Comparison of ENCODE assay signal across 12 mouse cellular contexts in genomic region chr10:10737041-10737681, GRCm38 (mm10). TPM values are rescaled to one million over a fixed set of nuclear protein-coding genes. Genes with fewer than 3 reads are reported as not detected.
DNase-seq lines count a peak whose midpoint lies in the region; ATAC-seq and TF ChIP-seq lines count a peak whose summit lies in the region.
"Had no signal": no experiment of that assay in that cellular context is flagged by ENCODE, and none has a peak within 500 bp of the region (broad histone marks: within the 10 kb centered on the region; RNA-seq: fewer than 3 reads in every experiment).

No protein-coding gene starts in this region.

- TF ChIP-seq CTCF in lung, postnatal 0 days (IDR thresholded peaks at IDR 0.05): no peak

- no peak overlapping the region for H3K4me2 ChIP-seq in heart, embryonic 11.5 days
- H3K4me2 ChIP-seq in lung, postnatal 0 days (replicated peaks; ENCODE audit: low read depth, low read length): no peak overlapping the region
- H3K4me2 ChIP-seq: limb, embryonic 15.5 days; neural tube, embryonic 13.5 days had no signal

- intact Hi-C loops in heart, postnatal 14 days (cut with DNase I): no loop called here

- 41% methylated on average over 1 of the region's 1 CpGs for WGBS in heart, embryonic 11.5 days (ENCODE audit: insufficient replicate concordance)
- WGBS in lung, postnatal 0 days: 22% methylated on average over 1 of the region's 1 CpGs

- no peaks in the 10 kb centered on the region for H3K27me3 ChIP-seq in heart, embryonic 11.5 days (ENCODE audit: control insufficient read depth, insufficient read depth, low read length)
- no peaks in the 10 kb centered on the region for H3K27me3 ChIP-seq in lung, postnatal 0 days (replicated peaks; ENCODE audit: insufficient read depth, low read length)
- H3K27me3 ChIP-seq: limb, embryonic 15.5 days; neural tube, embryonic 13.5 days had no signal

- no peaks in the 10 kb centered on the region for H3K9me3 ChIP-seq in heart, embryonic 11.5 days (replicated peaks; ENCODE audit: control insufficient read depth, low read length)
- no peaks in the 10 kb centered on the region for H3K9me3 ChIP-seq in lung, postnatal 0 days (ENCODE audit: low read length)
- H3K9me3 ChIP-seq: limb, embryonic 15.5 days; neural tube, embryonic 13.5 days had no signal

- H3K36me3 ChIP-seq in heart, embryonic 11.5 days (ENCODE audit: control insufficient read depth, insufficient read depth, low read length): no peaks in the 10 kb centered on the region
- no peaks in the 10 kb centered on the region for H3K36me3 ChIP-seq in lung, postnatal 0 days (ENCODE audit: insufficient read depth, low read length)
- H3K36me3 ChIP-seq: limb, embryonic 15.5 days; neural tube, embryonic 13.5 days had no signal

- H3K9ac ChIP-seq in heart, embryonic 11.5 days (ENCODE audit: low read depth, low read length): no peak overlapping the region
- H3K9ac ChIP-seq in lung, postnatal 0 days (replicated peaks; ENCODE audit: low read depth): no peak overlapping the region
- H3K9ac ChIP-seq: limb, embryonic 15.5 days; neural tube, embryonic 13.5 days had no signal

- H3K27ac ChIP-seq in heart, embryonic 11.5 days (ENCODE audit: low read depth, low read length): no peak overlapping the region
- H3K27ac ChIP-seq in lung, postnatal 0 days (ENCODE audit: low read length): no peak overlapping the region
- H3K27ac ChIP-seq: heart, adult 2 months; limb, embryonic 15.5 days; neural tube, embryonic 13.5 days had no signal

- TF ChIP-seq EP300 in lung, postnatal 0 days (IDR thresholded peaks at IDR 0.05): no peak

- DNase-seq in heart, adult 8-10 months (ENCODE audit: low spot score): peak; percentile 4
- peak; percentile 49 for DNase-seq in MN1 (ENCODE audit: low spot score)
- peak; percentile 29 to 47 for DNase-seq in heart, postnatal 14 days
- DNase-seq in lung, postnatal 0 days (ENCODE audit: low spot score): peak; percentile 60
- no peak for DNase-seq in cerebellum, adult 11 months

- no peaks in the 10 kb centered on the region for H3K4me1 ChIP-seq in heart, embryonic 11.5 days (ENCODE audit: control insufficient read depth, insufficient read depth, low read length)
- H3K4me1 ChIP-seq in lung, postnatal 0 days (ENCODE audit: insufficient read depth, low read depth, low read length): no peaks in the 10 kb centered on the region
- H3K4me1 ChIP-seq: limb, embryonic 15.5 days; neural tube, embryonic 13.5 days had no signal

- ATAC-seq in heart, embryonic 11.5 days (replicated peaks; ENCODE audit: insufficient number of reproducible peaks, low FRiP score, low TSS enrichment): no peak
- no peak for ATAC-seq in lung, postnatal 0 days
- ATAC-seq in monocyte, adult 5-6 weeks (replicated peaks; ENCODE audit: insufficient number of reproducible peaks, low FRiP score, low TSS enrichment, poor library complexity, severe bottlenecking): no peak
- no peak for ATAC-seq in erythroid progenitor cell, adult 5-6 weeks (replicated peaks; ENCODE audit: low FRiP score, poor library complexity, severe bottlenecking)

- no peak overlapping the region for H3K4me3 ChIP-seq in heart, embryonic 11.5 days (ENCODE audit: low read depth, low read length)
- H3K4me3 ChIP-seq in lung, postnatal 0 days (ENCODE audit: low read depth, low read length): no peak overlapping the region
- H3K4me3 ChIP-seq: heart, adult 2 months; limb, embryonic 15.5 days; neural tube, embryonic 13.5 days had no signal

RNA-seq across cellular contexts. Expression of gene Gm10944, which starts 56.0 kb away (rescaled TPM):
- not detected for total RNA-seq in heart, adult 8-10 months (2022)
- not detected in 2 replicates for polyA plus RNA-seq in heart, embryonic 11.5 days (2014; fragmentation: Nextera tagmentation; extraction: Ambion mirVana)
- not detected for total RNA-seq in heart, postnatal 14 days (2021)
- not detected in 2 replicates for polyA plus RNA-seq in lung, postnatal 0 days (2015; fragmentation: Nextera tagmentation; extraction: Ambion mirVana)
- not detected in 3 replicates for total RNA-seq in monocyte, adult 5-6 weeks (2017)
- total RNA-seq in erythroid progenitor cell, adult 5-6 weeks (2015; ENCODE audit: low replicate concordance): not detected in 2 replicates
- not detected in 2 replicates for total RNA-seq in erythroid progenitor cell, adult 5-6 weeks (2017; ENCODE audit: low replicate concordance)
- total RNA-seq: ES-E14; heart, adult 2 months had no signal
- polyA plus RNA-seq: heart, adult 2 months; limb, embryonic 15.5 days; neural tube, embryonic 13.5 days had no signal
